Mouse (Mus musculus): ENCODE measurements around the gene Veph1. TPM values are rescaled to one million over a fixed set of nuclear protein-coding genes. Genes with fewer than 3 reads are reported as not detected.

Veph1 gene
- total RNA-seq, 2 experiments from 2014 or later = 0.35 to 0.36 TPM

- intact Hi-C loops (cut with DNase I) = loop anchor here (5.0 kb wide), 2 partner anchors 169 to 234 kb away; no protein-coding TSS in a partner anchor
- peak; percentile 22 to 31 for DNase-seq
Measured at GRCm38 (mm10) chr3:66236234-66236871, 60.3 kb downstream of the Veph1 start.

DNA sequence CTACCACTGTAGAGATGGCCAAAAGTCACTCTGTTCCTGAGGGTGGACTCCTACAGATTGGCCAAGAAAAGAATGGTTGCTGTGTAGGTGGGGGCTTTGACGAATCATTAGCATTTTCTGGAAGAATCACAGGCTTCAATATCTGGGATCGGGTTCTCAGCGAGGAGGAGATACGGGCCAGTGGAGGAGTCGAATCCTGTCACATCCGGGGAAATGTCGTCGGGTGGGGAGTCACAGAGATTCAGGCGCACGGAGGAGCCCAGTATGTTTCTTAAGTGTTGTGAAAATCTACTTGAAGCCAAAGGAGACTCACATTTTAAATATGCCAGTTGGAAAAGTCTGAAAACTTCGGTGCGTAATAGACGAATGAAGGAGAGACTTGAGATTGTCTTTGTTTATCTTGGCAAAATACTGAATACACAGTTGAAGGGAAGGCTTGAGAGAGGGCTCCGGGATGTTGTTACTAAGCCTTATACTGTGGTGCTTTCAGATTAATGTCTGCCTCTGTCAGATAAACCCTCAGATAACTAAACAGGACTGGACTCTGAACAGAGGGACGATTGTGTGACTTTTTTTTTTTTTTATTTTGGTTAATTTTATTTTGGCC, 71.6 kb downstream of the Veph1 start:
- intact Hi-C loops (cut with DNase I) = loop anchor here (5.0 kb wide), 1 partner anchor 218 kb away; no protein-coding TSS in a partner anchor
- DNase-seq = peak; percentile 20 to 23

GRCm38 (mm10) chr3:66221243-66221611, 75.4 kb downstream of the Veph1 start:
- intact Hi-C loops (cut with DNase I) = loop anchor here (5.0 kb wide), 1 partner anchor 214 kb away; no protein-coding TSS in a partner anchor
- DNase-seq = peak; percentile 41 to 55

GRCm38 (mm10) chr3:66220554-66221242, 75.9 kb downstream of the Veph1 start:
- intact Hi-C loops (cut with DNase I) = loop anchor here (5.0 kb wide), 1 partner anchor 213 kb away; no protein-coding TSS in a partner anchor
- peak; percentile 57 to 58 for DNase-seq

GRCm38 (mm10) chr3:66219655-66220191, 76.9 kb downstream of the Veph1 start, which contains the start of gene Ptx3:
TSS of gene Ptx3 (plus strand) at chr3:66219910.
- peak; percentile 15 to 18 for DNase-seq

GRCm38 (mm10) chr3:66215759-66216158, 80.9 kb downstream of the Veph1 start:
- peak in 1 of 2 experiments; percentile 26 for DNase-seq
- intact Hi-C loops (cut with DNase I) = no loop called here

More at GRCm38 (mm10) chr3:66219655-66220191, 76.9 kb downstream of the Veph1 start, which contains the start of gene Ptx3:
- intact Hi-C loops (cut with DNase I) = loop anchor here (5.0 kb wide), 1 partner anchor 212 kb away; no protein-coding TSS in a partner anchor

- intact Hi-C loops (cut with DNase I) = no loop called here
- DNase-seq = no peak
Measured at GRCm38 (mm10) chr3:66213524-66213923, 83.1 kb downstream of the Veph1 start.

- peak in 1 of 2 experiments; percentile 7 for DNase-seq
- intact Hi-C loops (cut with DNase I) = no loop called here
Measured at GRCm38 (mm10) chr3:66208836-66209573, 87.6 kb downstream of the Veph1 start.

DNA sequence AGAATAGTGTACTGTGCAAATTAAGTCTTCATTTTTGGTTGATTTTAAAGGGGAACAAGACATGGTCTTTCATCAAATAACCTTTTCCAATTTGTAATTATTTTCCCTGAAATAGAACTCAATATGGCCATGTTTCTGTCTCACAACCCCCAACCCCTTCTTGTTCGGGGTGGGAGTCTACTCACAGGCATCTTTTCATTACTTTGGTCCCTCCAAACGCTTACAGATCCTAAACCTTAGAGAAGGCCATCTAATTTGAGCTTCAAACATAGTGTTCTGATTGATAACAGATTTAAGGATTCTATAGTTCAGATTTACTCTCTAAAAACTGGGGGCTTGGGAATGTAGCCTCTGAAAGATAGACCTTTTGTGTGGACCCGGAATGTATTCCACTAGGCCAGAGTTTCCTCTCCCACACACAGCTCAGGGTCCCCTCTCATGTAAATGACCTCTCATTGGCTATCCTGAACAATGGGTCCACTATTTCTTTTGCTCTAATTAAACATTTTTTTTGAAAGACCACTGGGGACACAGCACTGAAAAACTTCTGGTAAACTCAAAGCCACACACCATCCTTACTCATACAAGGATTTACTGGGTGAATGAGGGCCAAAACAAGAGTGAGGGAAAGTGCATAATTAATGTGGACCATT, 102.6 kb downstream of the Veph1 start:
- no peak for DNase-seq
- intact Hi-C loops (cut with DNase I) = no loop called here

- DNase-seq = no peak
Measured at GRCm38 (mm10) chr3:66179647-66180046, 117.0 kb downstream of the Veph1 start.

GRCm38 (mm10) chr3:66172907-66173306, 123.7 kb downstream of the Veph1 start:
- peak; percentile 19 to 20 for DNase-seq
- intact Hi-C loops (cut with DNase I) = no loop called here

More at GRCm38 (mm10) chr3:66179647-66180046, 117.0 kb downstream of the Veph1 start:
- intact Hi-C loops (cut with DNase I) = no loop called here

DNA sequence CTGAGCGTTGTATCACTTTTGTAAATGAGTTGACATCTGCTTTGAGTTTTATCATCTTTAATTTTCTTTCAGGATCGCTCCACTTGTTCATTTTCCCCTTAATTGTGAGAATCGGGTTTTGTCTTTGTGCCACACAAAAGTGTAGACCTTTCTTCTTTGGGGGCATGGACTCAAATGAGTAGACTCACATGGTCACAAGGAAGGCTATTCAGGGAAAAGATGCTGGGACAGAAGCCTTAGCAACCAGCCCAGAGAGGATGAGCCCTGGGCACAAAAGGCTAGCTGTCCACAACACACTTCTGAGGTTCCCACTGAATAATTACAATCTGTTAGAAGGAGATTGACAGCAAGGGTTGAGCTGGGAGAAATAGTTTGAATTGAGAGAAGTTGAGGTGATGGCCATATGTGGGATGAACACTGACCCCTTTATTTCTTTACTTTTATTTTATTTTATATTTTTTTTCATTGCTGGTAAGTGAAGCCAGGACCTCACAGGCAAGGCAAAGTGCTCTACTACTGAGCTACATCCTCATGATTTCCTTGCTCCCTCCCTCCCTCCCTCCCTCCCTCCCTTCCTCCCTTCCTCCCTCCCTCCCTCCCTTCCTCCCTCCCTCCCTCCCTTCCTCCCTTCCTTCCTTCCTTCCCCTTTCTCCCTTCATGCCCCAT, 126.6 kb downstream of the Veph1 start:
- DNase-seq = no peak
- intact Hi-C loops (cut with DNase I) = no loop called here

DNA sequence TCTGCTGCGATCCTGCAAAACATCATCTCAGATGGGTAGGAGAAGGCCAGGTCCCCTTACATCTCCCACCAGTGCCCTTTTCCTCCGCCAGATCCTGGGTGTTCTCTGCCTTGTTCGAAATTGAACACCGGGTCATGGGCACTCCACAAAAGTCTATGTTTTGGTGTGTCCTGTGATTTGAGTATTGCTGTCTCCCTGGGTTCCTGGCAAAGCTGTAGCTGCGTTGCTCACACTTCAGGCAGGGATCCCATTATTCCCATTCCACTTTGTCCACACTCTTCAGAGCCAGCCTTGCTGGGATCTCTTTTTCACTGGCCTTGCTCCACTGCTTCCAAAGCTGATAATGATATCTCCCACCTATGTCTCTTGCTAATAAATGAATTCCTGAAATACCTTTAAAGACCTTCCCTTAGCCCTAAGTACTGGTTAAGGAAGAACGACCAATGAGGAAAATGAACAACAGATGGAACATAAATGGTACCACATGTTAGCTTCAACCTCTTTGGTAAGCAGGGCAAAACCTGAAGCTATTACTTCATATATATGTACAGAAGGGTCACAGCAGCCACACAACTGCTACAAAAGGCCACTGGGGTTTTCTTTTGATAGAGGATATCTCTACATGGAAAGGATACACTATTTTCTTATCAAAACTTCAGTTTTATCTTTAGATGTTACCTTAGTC, 129.9 kb downstream of the Veph1 start:
- intact Hi-C loops (cut with DNase I) = no loop called here
- DNase-seq = no peak

- no peak for DNase-seq
- intact Hi-C loops (cut with DNase I) = no loop called here
Measured at GRCm38 (mm10) chr3:66165026-66165425, 131.6 kb downstream of the Veph1 start.

DNA sequence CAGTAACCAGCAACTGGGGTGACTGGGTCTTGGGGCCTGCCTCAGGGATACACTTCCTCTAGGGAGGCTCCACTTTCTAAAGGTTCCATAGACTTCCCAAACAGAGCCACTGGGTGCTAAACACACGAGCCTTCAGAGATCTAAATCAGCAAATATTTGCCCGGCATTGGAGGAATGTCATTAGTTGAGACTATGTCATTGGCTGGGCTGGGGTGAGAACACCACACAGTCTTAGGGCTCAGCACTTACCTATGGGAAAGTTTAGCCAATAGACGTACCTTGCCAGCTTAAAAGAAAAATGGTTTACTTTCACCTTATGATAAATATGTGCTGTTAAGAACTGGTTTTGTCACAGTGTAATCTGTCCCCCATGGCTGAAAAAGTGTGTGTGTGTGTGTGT, 132.1 kb downstream of the Veph1 start:
- intact Hi-C loops (cut with DNase I) = no loop called here
- DNase-seq = no peak

DNA sequence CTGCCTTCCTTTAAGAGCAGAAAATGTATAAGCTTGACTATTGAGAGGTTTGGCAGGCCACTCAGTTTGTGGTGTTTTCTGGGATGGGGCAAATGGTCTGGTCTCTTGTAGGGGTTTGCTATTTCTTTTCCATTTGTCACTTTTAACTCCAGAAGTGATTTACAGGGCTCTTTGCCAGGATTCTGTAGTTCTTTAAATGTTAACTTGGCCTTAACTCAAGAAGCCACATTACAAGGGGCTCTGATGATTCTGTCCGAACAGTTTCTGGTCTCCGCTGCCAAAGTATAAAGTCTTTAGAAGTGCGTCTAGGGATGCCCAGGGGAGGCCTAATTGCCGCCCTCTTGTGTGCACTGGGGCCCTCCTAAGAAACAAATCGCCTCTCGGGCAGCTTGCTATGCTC, 134.0 kb downstream of the Veph1 start:
- DNase-seq = no peak
- intact Hi-C loops (cut with DNase I) = no loop called here

DNA sequence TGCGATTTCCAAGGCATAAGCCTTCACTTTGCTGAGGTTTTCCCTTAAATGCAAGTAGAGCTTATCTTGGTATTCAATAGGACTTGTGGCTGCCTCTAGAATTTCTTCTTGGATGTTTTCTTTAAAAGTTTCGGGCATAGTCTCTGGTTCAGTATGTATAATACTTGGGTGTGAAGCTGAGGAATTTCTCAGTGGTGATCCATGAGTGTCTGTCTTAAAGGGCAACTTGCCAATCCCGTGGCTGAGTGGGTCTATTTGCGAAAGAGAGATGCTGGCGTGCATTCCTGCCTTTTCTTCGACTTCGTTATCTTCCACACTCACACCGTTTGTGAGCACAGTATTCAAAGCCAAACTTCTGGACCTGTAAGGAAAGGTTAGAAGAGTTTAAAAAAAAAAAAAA, 138.7 kb downstream of the Veph1 start:
- intact Hi-C loops (cut with DNase I) = no loop called here
- no peak for DNase-seq

DNA sequence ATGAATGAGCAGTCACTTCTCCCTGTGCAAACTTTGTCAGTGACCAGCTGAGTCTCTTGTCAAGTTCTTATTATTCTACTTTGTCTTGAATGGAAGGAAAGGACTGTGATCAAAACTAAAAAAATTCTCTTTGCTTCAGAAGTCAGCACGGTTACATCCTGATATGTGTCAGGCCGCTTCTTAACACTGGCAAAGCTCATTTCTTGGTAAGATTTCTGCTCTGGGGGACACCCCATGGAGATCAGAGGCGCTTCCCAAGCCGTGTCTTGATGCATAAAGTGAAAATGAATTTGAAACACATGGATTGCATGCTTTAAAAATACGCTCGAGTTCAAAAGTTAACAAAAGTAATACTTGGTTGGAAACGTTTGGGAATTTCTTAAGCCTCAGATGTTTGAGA, 159.0 kb downstream of the Veph1 start:
- intact Hi-C loops (cut with DNase I) = no loop called here

More for the DNA sequence above, 159.0 kb downstream of the Veph1 start:
- DNase-seq = no peak

Measured in heart, postnatal 10 days (tissue).